Mouse (Mus musculus) fibroblast of lung, adult 2 months (primary cell): ENCODE results near the gene B4galt1.
A peak's percentile ranks its signal among the peaks of the same experiment; 100 is the strongest.

Experiments
- DNase-seq: peaks from one replicate; pipeline ENCODE4 v3.0.0-alpha.2; 2011; ENCODE audit warnings: low read depth

The B4galt1 gene

DNA sequence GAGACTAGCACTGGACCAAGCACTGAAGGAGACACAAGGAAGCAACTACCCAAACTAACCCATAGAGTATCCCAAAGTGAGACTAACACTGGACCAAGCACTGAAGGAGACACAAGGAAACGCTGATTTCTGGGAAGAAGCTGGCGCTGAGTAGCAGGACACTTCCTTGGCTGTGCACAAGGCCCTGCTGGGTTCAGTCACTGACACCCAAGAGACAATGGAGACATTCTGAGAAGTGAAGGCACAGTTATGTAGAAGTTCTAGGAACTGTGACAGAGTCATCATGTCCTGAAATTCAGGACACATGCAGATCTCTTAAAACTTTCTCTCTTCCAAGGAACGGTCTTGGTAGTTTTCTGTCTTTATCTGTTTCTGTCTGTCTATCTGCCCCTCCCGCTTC, 16.4 kb upstream of the B4galt1 start:
- no peak for DNase-seq

DNA sequence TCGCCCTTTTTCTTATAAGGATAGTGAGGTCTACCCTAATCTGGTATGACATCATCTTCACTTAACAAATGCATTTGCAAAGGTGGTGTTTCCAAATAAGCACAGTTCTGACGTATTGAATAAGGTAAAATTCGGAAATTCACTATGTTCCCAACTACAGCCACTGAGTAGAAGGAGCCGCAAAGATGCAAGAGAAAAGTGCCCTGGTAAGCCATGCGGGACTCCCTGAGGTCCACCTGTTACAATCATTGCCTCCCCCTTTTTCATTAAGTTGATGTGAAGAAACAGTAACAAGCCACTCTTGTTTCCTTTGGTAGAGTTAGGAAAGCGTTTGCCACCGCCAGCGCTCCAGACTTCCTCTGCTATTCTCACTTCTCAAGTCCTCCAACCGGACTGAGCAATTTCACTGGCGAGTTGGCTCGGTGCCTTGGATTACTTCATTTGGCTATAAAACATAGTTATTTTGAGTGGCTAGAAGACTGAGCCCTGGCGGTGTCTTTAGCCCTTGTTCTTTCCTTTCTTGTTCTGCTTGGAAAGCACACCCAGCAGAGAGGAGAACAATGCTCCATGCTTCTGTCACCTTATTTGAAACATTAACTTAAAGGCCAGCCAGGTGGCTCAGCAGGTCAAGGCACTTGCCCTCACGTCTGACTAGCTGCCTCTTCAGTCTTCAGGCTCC, 14.9 kb upstream of the B4galt1 start:
- peak; percentile 85 for DNase-seq

DNA sequence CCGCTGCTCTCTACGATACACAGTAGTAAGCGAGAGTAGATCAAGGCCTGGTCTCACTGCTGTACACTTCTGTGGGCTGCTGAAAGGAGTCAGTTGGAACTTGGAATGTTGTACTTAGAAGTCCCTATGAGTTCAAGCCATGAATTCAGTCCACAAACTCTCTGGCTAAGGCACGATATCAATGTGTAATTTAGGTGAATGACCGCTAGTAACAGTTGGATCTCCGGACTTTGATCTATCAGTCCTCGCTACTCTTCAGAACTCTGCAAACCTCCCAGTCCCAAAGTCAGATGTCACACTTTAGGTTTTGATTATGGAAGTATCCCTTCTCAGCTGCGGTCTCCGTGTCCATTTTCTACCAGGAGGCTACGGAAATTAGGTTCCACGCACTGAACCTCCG, 10.6 kb upstream of the B4galt1 start:
- no peak for DNase-seq

DNA sequence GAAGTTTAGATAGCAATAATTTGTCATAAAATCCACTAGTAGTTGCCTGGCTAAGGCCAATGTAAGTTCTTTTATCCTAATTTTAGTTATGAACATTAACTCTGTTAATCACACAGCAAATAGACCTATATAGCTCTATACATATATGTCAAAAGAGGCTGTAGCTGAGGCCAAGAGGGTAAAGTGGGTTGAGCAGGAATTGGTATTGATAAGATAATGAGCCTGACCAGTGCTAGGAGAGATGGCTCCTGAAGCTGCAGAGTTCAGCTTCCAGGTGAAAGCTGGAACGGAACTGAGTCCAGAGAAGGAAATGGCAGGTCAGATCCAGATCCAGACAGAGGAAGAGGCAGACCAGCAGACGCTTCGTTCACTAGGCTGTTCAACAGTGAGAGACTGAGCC, 9.5 kb upstream of the B4galt1 start:
- DNase-seq: no peak

DNA sequence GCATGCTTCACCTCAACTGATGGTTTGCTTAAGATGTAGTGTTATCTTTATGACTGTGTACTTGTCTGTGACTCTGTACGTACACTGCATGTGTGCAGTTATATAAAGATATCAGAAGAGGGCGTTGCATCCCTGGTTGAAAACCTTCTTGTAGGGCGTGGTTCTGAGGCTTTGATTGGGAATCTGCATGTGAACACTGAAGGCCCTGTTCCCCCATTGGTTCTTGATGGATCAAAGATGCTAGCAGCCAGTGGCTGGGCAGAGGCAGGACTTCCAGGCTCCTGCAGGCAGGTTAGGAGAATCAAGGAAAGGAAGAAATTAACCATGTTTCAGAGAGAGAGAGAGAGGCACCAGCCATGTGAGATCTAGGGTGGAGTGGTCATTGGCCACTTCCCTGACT, 7.3 kb upstream of the B4galt1 start:
- DNase-seq: no peak

DNA sequence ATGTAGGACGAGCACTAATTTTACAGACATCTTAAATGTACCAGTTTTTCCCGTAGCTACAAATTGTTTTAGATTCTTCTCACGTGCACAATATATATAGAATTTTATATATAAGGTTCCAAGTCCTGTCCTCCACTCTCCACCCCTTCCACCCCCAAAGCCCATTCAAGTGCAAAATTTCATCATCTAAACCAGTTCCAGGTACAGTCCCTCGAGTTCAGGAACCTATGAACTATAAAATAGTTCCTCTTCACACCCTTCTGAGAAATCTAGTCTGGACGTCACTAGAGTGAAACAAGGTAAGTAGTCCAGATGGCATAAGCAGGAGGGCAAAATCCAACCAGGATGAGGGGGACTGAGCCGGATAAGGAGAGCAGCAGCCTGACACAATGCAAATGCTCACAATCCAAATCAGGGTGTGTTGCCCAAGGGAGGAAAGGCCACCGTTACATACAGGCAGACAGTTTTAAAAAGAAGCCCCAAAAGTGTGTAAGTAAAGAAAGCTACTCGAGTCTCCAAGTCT, 4.1 kb upstream of the B4galt1 start:
- DNase-seq: no peak

DNA sequence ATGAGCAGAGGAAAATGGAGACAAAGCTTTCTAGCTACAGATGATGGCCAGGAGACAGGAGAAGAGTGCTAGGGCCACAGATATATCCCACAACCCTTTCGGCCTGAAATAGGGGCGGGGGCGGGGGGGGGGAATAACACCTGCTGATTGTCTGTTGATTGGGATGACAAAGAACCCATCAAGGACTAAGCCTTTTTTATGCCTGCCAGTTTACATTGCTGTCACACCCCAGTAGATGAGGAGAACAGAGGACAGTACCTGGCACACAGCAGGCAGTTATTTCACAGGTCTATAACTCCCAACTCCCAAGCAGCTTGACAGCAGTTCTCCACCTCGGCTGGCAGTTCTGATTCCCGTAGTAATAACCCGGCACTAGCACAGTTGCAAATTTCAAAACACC, 2.8 kb upstream of the B4galt1 start:
- no peak for DNase-seq

DNA sequence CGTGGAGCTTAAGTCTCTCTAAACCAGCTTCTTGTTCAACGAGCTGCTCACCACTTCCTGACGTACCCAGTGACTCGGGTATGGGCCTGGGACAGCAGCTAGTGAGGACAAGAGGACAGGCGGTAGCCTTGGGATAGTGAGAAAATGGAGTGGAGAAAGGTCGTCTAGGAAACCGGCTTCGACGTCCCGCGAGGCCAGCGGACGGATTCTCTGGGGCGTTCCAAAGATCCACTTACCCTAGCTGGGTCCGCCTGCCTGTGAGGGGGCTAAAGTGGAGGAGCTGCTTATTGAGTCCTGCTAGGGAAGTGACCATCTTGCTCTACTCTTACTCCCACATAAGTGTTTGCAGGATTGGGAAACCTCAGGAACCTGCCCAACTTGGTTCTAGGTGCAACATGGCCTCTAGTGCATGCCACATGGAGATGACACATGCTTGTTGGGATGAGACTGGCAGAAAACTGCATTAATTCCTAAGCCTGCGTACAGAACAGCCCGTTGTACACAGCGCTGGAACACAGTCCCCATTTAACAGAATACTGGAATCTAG, 655 bp upstream of the B4galt1 start:
- DNase-seq: no peak

DNA sequence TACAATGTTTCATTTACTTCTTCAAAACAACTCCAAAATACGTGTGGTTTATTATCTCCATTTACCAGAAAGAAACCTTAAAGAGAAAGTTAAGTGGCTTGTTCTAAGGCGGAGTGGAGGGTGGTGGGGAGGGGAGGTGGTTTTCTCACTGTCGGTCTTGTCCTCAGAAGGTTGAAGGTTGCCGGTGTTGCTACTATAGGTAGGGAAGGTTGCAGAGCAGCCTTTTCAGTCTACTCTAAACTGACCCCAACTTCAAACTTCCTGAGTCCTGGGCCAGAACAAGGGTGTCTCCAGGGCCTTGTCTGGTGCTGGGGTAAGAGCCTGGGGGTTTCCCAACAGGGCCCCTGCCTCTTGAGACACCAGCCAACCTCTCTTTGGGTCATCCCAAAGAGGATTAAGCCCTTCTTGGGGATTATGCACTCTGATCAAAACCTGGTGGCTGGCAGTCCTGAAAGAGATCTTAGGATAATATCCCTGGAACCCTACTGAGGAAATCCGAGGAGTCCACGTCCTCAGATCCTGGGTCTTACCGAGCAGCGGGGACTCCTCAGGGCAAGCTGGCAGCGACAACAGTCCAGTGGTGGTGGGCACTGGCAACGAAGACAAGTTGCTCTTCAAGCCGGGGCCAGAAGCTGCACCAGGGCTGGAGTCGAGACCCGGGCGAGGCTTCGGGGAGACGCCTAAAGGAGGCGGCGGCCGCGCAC, 792 bp downstream of the B4galt1 start:
- no peak for DNase-seq

DNA sequence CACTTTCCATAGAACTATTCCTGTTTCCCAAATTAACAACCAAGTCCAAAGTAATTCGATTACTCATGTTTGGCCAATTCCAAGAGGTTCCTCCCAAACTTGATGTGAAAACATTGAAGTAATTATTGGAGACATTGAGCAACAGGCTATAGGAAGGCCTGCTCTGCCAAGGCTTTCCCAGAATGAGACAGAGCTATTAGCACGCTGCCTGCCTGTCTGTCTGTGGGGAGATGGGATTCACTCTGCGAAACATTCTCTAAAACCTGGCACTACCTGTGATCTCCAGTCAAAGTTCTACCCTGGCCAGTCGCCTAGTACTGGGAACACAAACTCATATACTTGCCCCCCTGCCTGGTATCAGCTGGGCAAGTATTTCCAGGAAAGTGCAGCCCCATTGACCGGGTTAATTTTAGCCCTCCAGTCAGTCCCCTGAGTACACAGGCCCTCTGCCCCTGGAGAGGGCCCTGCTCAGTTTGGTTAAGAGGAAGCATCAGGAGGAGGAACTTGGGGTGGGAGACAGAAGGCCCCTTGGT, 1.5 kb downstream of the B4galt1 start:
- no peak for DNase-seq

DNA sequence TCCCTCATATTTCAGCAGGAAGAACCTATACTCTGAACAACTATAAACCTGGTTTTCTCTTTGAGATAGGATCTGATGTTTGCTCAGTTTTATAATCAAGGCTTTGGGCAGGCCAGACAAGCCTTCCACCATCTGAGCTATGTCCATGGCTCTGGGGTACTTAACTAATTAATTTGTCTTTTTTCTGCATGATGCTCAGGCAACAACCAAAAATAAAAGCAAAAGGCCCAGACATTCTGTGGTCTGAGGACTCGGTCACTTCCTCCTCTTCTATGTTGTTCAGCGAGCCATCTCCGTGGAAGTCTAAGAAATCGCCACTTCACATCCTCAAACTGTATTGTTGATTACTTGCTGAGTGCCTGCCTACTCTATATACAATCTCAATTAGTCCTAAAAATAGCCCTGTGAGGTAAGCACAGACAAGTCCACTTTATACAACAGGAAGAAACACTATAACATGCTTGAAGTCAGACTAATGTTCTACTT, 2.0 kb downstream of the B4galt1 start:
- DNase-seq: no peak

DNA sequence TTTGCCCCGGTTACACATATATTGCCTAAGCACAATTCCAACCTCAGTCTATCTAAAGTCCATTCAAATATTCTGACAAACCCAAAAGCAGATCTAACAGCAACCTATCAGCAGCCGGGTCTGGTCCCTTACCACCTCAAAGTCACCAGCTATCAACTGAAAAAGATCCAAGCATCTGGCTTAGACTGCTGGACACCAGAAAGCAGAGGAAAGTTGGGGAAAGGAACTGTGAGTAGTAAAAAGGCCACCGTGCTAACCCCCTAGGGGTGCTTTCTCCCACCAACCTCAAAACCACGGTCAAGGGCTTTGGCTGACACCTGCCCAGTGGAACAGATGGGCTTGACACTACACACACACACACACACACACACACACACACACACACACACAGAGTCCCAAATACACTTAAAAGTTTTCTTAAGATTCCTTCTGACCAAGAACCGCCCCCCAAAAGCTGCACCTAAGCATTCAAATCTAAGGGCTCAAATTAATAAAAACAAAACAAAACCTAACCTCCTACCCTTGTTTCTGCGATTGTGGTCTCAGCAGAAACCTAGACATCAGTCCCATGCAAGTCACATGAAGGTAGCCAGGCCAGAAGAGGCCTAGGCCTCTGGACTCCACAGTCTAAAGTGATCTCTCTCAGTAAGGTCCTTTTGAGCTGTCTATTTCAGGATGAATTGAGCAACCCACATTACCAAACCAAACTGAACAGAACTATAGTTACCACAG, 2.6 kb downstream of the B4galt1 start:
- DNase-seq: no peak

DNA sequence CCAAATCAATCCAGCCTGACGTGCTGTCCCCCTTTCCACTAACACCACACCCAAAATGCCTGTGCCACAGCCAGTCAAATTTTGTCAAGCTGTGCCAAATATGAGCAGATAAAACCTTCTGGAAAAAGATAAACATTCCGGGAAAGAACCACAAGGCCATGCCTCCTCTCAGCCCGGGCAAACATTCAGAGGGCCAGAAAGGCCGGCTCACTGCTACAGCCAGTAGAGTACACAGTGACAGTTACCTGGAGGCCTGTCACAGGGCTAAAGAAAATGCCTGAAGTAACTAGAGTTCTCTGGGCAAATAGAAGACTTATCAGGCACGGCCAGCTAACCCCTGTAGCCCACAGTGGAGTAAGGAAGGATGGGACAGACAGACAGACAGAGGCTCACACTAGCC, 3.2 kb downstream of the B4galt1 start:
- DNase-seq: no peak

DNA sequence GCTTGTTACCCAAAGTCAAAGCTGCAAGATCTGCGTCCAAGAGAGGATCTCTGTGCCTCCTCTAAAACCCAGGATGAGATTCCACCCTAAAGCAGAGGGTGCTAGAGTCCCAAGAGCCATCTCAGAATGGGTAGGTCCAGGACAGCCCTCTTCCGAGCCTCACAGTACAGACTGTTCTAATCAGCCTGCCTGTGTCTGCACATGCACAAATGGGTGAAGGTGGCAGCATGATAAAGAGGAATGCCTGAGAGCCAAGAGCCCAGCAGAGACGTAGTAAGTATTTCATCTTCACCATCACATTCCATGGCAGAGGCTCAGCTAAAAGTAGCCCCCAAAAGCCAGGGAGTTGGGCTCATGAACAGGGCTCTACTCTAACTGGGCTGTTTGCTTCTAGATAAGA, 4.3 kb downstream of the B4galt1 start:
- DNase-seq: no peak

DNA sequence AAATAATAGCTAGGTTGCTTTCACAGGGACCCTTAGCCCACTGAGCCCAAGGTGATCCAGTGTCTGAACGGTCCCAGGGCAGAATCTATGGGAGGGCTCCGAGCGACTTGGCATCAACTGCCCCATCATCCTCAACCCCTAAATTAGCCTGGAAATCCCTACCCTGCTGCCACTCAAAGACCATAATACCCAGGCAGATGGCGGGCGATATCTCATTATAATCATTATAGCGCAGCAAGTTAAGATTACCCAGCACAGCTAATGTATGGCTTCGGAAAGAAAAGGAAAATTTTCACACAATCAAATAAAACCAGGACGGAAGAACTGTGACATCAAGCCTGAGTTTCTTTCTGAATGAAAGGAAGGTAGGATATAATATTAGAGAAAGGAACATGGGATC, 5.6 kb downstream of the B4galt1 start:
- no peak for DNase-seq

DNA sequence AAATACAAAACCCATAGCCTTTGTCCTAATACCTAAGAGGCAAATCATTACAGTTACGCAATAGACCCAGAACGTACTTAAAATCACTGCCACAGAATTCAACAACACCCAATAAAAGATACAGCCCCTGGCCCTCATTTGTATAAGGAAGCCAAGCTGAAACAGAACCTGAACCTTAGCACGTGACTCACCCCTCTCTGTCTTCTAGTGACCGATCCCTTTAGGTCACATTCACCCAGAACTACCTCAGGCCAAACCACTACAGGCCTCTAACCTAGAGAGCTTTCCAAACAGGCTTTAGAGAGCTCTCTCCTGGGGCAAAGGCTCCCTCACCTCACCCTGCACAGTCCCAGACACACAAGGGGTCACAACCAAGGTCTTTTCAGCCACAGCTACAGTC, 6.6 kb downstream of the B4galt1 start:
- DNase-seq: no peak

DNA sequence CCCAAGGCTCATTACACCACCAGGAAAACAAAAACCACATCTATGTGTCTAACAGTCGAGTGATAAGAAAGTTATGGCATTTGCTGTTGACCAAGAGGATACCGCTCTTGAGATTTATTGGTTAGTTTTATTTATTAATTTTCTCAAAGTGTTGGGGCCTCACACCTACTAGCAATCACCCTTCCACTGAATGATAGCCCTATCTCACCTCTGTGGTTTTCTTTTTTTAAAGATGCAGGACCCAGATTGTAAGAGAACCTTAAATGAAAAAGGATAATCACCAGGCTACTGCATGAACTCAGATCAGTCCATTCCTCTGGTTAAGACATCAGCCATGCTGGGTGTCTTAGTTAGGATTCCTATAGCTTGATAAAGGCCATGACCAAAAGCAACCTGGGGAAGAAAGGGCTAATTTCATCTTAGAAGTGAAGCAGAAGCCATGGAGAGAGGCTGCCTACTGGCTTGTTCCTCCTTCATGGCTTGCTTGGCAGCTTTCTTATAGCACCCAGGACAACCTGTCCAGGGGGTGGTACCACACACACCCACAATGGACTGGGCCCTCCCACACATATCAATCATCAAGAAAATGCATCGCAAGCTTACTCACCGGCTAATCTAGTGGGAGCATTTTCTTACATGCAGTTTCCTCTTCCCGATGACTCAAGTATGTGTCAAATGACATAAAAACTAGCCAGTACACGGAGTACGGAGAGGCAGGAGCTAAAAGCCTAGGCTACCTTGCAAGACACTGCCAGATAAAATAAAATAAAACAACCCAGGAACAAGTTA, 7.5 kb downstream of the B4galt1 start:
- DNase-seq: no peak

DNA sequence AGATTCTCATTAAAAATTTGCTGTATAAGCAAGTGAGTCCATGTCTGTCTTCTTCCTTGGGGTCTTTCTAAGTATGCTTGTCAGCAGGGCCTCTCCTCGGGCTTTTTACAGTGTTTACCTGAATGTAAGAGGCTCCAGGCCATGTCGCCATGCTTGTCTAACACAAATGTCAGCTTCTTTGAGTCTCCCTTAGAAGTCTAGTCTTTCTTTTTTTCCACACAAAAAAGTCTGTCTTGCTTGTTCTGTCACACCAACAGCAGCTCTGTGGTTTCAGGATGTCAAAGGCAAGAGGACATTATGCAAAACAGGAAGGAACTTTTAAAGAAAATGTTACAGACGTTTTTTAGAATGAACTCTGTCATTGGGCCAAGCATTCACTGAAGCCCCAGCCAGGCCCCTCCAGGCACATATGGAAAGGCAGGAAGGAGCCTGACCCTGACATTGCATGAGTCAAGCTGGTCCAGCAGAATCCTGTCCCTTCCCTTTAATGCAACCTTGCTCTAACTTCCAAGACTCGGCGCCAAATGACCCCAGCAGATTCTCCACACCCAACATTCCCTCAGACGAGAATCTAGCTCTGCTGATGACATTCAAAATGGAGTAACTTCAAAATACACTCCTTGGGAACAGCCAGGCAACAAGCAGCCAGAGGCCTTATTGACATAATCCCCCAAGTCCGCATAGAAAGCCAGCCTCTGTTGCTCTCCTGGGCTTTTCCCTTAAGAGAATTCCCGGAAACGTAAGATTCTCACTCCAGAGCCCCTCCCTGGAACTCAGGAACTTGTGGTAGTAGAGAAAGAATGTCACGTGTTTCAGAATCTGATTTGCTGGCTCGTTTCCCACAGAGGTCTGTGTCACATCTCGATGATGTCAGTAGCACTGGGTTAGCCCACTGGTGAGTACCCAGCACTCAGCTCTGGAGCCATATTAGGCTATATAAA, 8.7 kb downstream of the B4galt1 start:
- no peak for DNase-seq

DNA sequence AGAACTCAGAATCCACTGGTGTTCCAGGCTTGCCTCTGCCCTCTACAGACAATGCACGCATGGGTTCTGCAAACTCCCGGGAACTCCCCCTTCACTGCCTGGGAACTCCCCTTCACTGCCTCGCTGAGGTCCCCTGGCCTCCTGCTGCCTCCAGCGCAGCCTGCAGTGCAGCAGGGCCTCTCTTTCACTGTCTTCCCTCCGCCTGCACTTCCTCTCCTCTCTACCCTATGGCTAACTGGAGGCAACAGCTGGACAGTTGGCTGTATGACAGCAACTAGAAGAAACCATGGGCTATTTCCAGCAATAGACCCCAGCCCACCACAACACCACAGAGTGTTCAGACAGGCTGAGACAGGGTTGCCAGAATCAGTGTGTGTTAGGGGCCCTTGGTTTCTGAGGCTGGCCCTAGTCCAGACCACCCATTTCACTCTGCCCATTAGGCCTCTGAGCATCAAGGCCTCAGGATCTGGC, 9.5 kb downstream of the B4galt1 start:
- no peak for DNase-seq

DNA sequence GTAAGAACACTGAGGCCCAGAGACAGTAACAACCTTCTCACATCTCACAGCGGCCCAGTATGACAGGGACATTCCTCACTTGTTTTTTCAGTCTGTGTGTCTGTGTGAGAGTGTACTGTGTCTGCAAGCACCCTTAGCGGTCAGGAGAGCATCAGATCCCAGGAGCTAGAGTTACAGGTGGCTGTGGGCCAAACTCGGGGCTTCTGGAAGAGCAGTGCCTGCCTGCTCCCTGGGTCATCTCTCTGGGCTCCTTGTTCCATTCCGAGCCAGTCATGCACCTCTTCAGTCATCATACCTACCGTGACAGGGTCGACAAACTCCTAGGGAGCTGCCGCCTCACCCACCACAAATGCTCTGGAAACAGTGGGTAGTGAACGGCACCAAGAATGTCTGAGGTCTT, 10.1 kb downstream of the B4galt1 start:
- no peak for DNase-seq
